Mouse (Mus musculus) urinary bladder, postnatal 25 days (tissue): Measurements from ENCODE around the gene Fam76a.

ENCODE experiments used
- DNase-seq: peaks from one replicate; pipeline ENCODE4 v3.0.0; 2022; ENCODE audit warnings: low spot score

Fam76a gene

GRCm38 (mm10) chr4:132884064-132884843 is 38.1 kb downstream of the Fam76a start, which contains the start of gene Stx12:
TSS of gene Stx12 (minus strand) at chr4:132884509.
- DNase-seq: peak; percentile 88

- peak; percentile 29 for DNase-seq
These were observed 38.7 kb downstream of the Fam76a start for GRCm38 (mm10) chr4:132883561-132884063.

- DNase-seq: no peak
These were observed 47.8 kb downstream of the Fam76a start for GRCm38 (mm10) chr4:132874363-132875097.

GRCm38 (mm10) chr4:132873481-132874362 is 48.6 kb downstream of the Fam76a start:
- no peak for DNase-seq

- no peak for DNase-seq
These were observed 51.2 kb downstream of the Fam76a start for GRCm38 (mm10) chr4:132871116-132871515.

- DNase-seq: no peak
These were observed 57.5 kb downstream of the Fam76a start for GRCm38 (mm10) chr4:132864856-132865255.

GRCm38 (mm10) chr4:132863012-132863411 is 59.3 kb downstream of the Fam76a start:
- DNase-seq: no peak

- DNase-seq: no peak
These were observed 61.5 kb downstream of the Fam76a start for GRCm38 (mm10) chr4:132860880-132861279.
